Mouse (Mus musculus) ES-CJ7 (cell line): ENCODE measurements around the gene Tbc1d12.

Source experiments
- DNase-seq: peaks from one replicate; pipeline ENCODE4 v3.0.0; 2011; ENCODE audit warnings: low read depth, low spot score

Gene Tbc1d12

GRCm38 (mm10) chr19:38913786-38914185 lies 77.4 kb downstream of the Tbc1d12 start:
- no peak for DNase-seq

GRCm38 (mm10) chr19:38914926-38915325 lies 78.5 kb downstream of the Tbc1d12 start:
- DNase-seq = no peak

- peak; percentile 35 for DNase-seq
Observed at GRCm38 (mm10) chr19:38915677-38916076, 79.3 kb downstream of the Tbc1d12 start.

GRCm38 (mm10) chr19:38928481-38929158 lies 92.2 kb downstream of the Tbc1d12 start:
- DNase-seq = peak; percentile 63

GRCm38 (mm10) chr19:38929471-38930251 lies 93.3 kb downstream of the Tbc1d12 start:
- DNase-seq = peak; percentile 45

- no peak for DNase-seq
Observed at GRCm38 (mm10) chr19:38930252-38930787, 93.9 kb downstream of the Tbc1d12 start.

GRCm38 (mm10) chr19:38930788-38931565 lies 94.6 kb downstream of the Tbc1d12 start, which contains the start of gene Hells:
Hells (plus strand) TSS chr19:38930915.
- peak; percentile 97 for DNase-seq

GRCm38 (mm10) chr19:38931566-38931890 lies 95.1 kb downstream of the Tbc1d12 start:
- no peak for DNase-seq

- DNase-seq = no peak
Observed at GRCm38 (mm10) chr19:38944590-38945307, 108.4 kb downstream of the Tbc1d12 start.
